ENCODE assay signal across 8 mouse cellular contexts in the genomic region with DNA sequence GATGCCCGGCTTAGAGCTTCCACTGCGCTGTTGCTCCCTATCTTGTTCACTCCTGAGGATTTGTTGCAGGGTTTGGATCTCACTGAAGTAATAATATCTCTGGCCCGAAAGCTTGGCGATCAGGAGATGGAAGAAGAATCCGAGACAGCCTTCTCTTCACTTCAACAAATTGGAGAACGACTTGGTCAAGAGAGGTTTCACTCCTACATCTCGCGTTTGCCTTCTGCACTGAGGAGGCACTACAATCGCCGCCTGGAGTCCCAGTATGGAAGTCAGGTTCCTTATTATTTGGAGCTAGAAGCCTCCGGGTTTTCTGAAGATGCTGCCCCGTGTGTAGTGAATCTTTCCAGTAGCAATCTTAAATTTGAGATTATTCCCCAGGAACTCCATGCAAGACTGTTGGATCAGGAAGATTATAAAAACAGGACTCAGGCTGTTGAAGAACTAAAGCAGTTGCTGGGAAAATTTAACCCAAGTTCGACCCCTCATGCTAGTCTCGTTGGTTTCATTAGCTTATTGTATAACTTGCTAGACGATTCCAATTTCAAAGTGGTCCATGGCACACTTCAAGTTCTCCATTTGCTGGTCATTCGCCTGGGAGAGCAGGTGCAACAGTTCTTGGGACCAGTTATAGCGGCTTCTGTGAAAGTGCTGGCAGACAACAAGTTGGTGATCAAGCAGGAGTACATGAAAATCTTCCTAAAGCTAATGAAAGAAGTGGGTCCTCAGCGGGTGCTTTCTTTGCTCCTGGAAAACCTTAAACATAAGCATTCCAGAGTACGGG. TPM values are rescaled to one million over a fixed set of nuclear protein-coding genes. Genes with fewer than 3 reads are reported as not detected.
DNase-seq lines count a peak whose midpoint lies in the region; ATAC-seq and TF ChIP-seq lines count a peak whose summit lies in the region.

No protein-coding gene starts in this region.

- peak overlapping the region; percentile 71 for H3K27ac ChIP-seq in bone marrow, adult 2 months (ENCODE audit: control insufficient read depth, insufficient read depth, low read depth, low read length, poor library complexity)
- H3K27ac ChIP-seq in limb, embryonic 12.5 days = peak overlapping the region; percentile 86
- peak overlapping the region; percentile 88 for H3K27ac ChIP-seq in midbrain, postnatal 0 days (ENCODE audit: low read depth, low read length)

- H3K36me3 ChIP-seq in limb, embryonic 12.5 days = no peaks in the 10 kb centered on the region
- H3K36me3 ChIP-seq in midbrain, postnatal 0 days (ENCODE audit: insufficient read depth, low read length) = no peaks in the 10 kb centered on the region

- intact Hi-C loops in left cerebral cortex, postnatal 4 days (cut with DNase I) = no loop called here

- under 1% methylated on average over 19 of the region's 19 CpGs for WGBS in bone marrow, adult 2 months
- WGBS in limb, embryonic 12.5 days = 5% methylated on average over 19 of the region's 19 CpGs
- WGBS in midbrain, postnatal 0 days = 3% methylated on average over 19 of the region's 19 CpGs

- peak; percentile 6 to 9 for DNase-seq in lung, adult 18-20 months
- DNase-seq in lung, postnatal 14 days = no peak
- peak; percentile 14 for DNase-seq in midbrain, postnatal 0 days (ENCODE audit: low spot score)
- DNase-seq in left cerebral cortex, postnatal 4 days = no peak
- DNase-seq in thymus, postnatal 14 days = no peak

- peak; percentile 16 for ATAC-seq in granulocyte monocyte progenitor cell, adult 5-6 weeks (replicated peaks; ENCODE audit: poor library complexity, severe bottlenecking)
- ATAC-seq in limb, embryonic 12.5 days (ENCODE audit: insufficient number of reproducible peaks, insufficient read depth, low FRiP score, low TSS enrichment, low read depth) = no peak
- ATAC-seq in midbrain, postnatal 0 days (ENCODE audit: low FRiP score) = no peak

- H3K4me1 ChIP-seq in bone marrow, adult 2 months (ENCODE audit: control insufficient read depth, insufficient read depth, low read length) = peaks cover 2% of the 10 kb centered on the region; the same call in 1 of the 2 replicates
- peaks cover 33% of the 10 kb centered on the region for H3K4me1 ChIP-seq in limb, embryonic 12.5 days (replicated peaks)
- peaks cover 28% of the 10 kb centered on the region for H3K4me1 ChIP-seq in midbrain, postnatal 0 days (ENCODE audit: insufficient read depth, low read length)

- H3K9me3 ChIP-seq in limb, embryonic 12.5 days = no peaks in the 10 kb centered on the region
- H3K9me3 ChIP-seq in midbrain, postnatal 0 days (ENCODE audit: low read length) = no peaks in the 10 kb centered on the region

- TF ChIP-seq CTCF in bone marrow, adult 2 months (IDR thresholded peaks at IDR 0.05; ENCODE audit: control insufficient read depth, insufficient read depth, low read length) = no peak
- no peak for TF ChIP-seq CTCF in midbrain, postnatal 0 days (IDR thresholded peaks at IDR 0.05)

- H3K4me2 ChIP-seq in limb, embryonic 12.5 days = peak overlapping the region; percentile 98
- H3K4me2 ChIP-seq in midbrain, postnatal 0 days (ENCODE audit: low read depth, low read length, poor library complexity, severe bottlenecking) = peak overlapping the region; percentile 95

- H3K27me3 ChIP-seq in limb, embryonic 12.5 days = no peaks in the 10 kb centered on the region
- no peaks in the 10 kb centered on the region for H3K27me3 ChIP-seq in midbrain, postnatal 0 days (ENCODE audit: insufficient read depth, low read length)

- H3K9ac ChIP-seq in limb, embryonic 12.5 days (replicated peaks) = peak overlapping the region; percentile 86
- peak overlapping the region; percentile 77 for H3K9ac ChIP-seq in midbrain, postnatal 0 days (replicated peaks; ENCODE audit: low read length, poor library complexity, severe bottlenecking)

- peak overlapping the region; percentile 95 for H3K4me3 ChIP-seq in bone marrow, adult 2 months (replicated peaks; ENCODE audit: control insufficient read depth, low read depth, low read length)
- peak overlapping the region; percentile 85 for H3K4me3 ChIP-seq in limb, embryonic 12.5 days (replicated peaks)
- peak overlapping the region; percentile 69 for H3K4me3 ChIP-seq in midbrain, postnatal 0 days (ENCODE audit: low read depth, low read length)

- TF ChIP-seq POLR2A in bone marrow, adult 2 months (IDR thresholded peaks at IDR 0.05; ENCODE audit: borderline replicate concordance, control insufficient read depth, low read depth, low read length) = no peak

RNA-seq across cellular contexts. Expression of gene Togaram1, which starts 1.2 kb away (rescaled TPM):
- 7.0 and 7.1 TPM in 2 replicates for polyA plus RNA-seq in bone marrow, adult 2 months (2011; ENCODE audit: insufficient read depth, insufficient read length, low replicate concordance, missing spikeins)
- 24.3 and 29.4 TPM in 2 replicates for total RNA-seq in granulocyte monocyte progenitor cell, adult 5-6 weeks (2014; fragmentation: Nextera tagmentation)
- total RNA-seq in granulocyte monocyte progenitor cell, adult 5-6 weeks (2017) = 29.2 and 64.3 TPM in 2 replicates
- 29.6 and 31.0 TPM in 2 replicates for polyA plus RNA-seq in limb, embryonic 12.5 days (2016; fragmentation: Nextera tagmentation; extraction: Ambion mirVana)
- total RNA-seq in midbrain, postnatal 0 days (2014; rRNA removed) = 27.1 and 34.1 TPM in 2 replicates
- polyA plus RNA-seq in midbrain, postnatal 0 days (2015; fragmentation: Nextera tagmentation; extraction: Ambion mirVana) = 14.6 and 16.1 TPM in 2 replicates
- total RNA-seq in left cerebral cortex, postnatal 4 days (2021) = 10 to 100 TPM; 32.1 to 32.4 TPM

RNA-seq across cellular contexts. Expression of gene Klhl28, which starts 1.5 kb away (rescaled TPM):
- 2.5 and 3.9 TPM in 2 replicates for polyA plus RNA-seq in bone marrow, adult 2 months (2011; ENCODE audit: insufficient read depth, insufficient read length, low replicate concordance, missing spikeins)
- total RNA-seq in granulocyte monocyte progenitor cell, adult 5-6 weeks (2014; fragmentation: Nextera tagmentation) = 7.1 and 9.4 TPM in 2 replicates
- 9.0 and 10.0 TPM in 2 replicates for total RNA-seq in granulocyte monocyte progenitor cell, adult 5-6 weeks (2017)
- 9.9 and 10.8 TPM in 2 replicates for polyA plus RNA-seq in limb, embryonic 12.5 days (2016; fragmentation: Nextera tagmentation; extraction: Ambion mirVana)
- 21.3 and 25.4 TPM in 2 replicates for total RNA-seq in midbrain, postnatal 0 days (2014; rRNA removed)
- polyA plus RNA-seq in midbrain, postnatal 0 days (2015; fragmentation: Nextera tagmentation; extraction: Ambion mirVana) = 22.6 and 23.4 TPM in 2 replicates
- 10 to 100 TPM; 32.3 to 32.5 TPM for total RNA-seq in left cerebral cortex, postnatal 4 days (2021)

RNA-seq across cellular contexts. Expression of gene Gm527, which starts 49.1 kb away (rescaled TPM):
- polyA plus RNA-seq in bone marrow, adult 2 months (2011; ENCODE audit: insufficient read depth, insufficient read length, low replicate concordance, missing spikeins) = 1.7 and 3.3 TPM in 2 replicates
- not detected in 2 replicates for total RNA-seq in granulocyte monocyte progenitor cell, adult 5-6 weeks (2014; fragmentation: Nextera tagmentation)
- total RNA-seq in granulocyte monocyte progenitor cell, adult 5-6 weeks (2017) = 0.73 and 3.9 TPM in 2 replicates
- polyA plus RNA-seq in limb, embryonic 12.5 days (2016; fragmentation: Nextera tagmentation; extraction: Ambion mirVana) = 3.8 and 4.9 TPM in 2 replicates
- 16.2 and 17.7 TPM in 2 replicates for total RNA-seq in midbrain, postnatal 0 days (2014; rRNA removed)
- 2.0 and 2.4 TPM in 2 replicates for polyA plus RNA-seq in midbrain, postnatal 0 days (2015; fragmentation: Nextera tagmentation; extraction: Ambion mirVana)
- 10 to 100 TPM; 17.7 to 22.4 TPM for total RNA-seq in left cerebral cortex, postnatal 4 days (2021)

Comparison
In these comparisons a context has a peak if more than half of its experiments do, and no peak if none do; other contexts are left out.
1. DNase-seq: peak in lung, adult 18-20 months (2 of 2) and midbrain, postnatal 0 days (single experiment); none in lung, postnatal 14 days (single experiment), left cerebral cortex, postnatal 4 days (single experiment) and thymus, postnatal 14 days (single experiment).
2. Peak in every context shown above with its lines, with median percentiles within 50 percentile points of each other: H3K27ac ChIP-seq and H3K4me3 ChIP-seq.